Mouse (Mus musculus): ENCODE data around the gene Kctd20.

Gene Kctd20

GRCm38 (mm10) chr17:28931436-28932211, 20.1 kb upstream of the Kctd20 start:
- peak; percentile 64 for DNase-seq (ENCODE audit: low read depth, low spot score)

GRCm38 (mm10) chr17:28932274-28932673, 19.5 kb upstream of the Kctd20 start:
- no peak for DNase-seq (ENCODE audit: low read depth, low spot score)

GRCm38 (mm10) chr17:28934120-28934916, 17.4 kb upstream of the Kctd20 start:
- no peak for DNase-seq (ENCODE audit: low read depth, low spot score)

- DNase-seq (ENCODE audit: low read depth, low spot score), result no peak
These were observed 15.6 kb upstream of the Kctd20 start for GRCm38 (mm10) chr17:28936133-28936532.

GRCm38 (mm10) chr17:28936622-28937345, 15.0 kb upstream of the Kctd20 start:
- no peak for DNase-seq (ENCODE audit: low read depth, low spot score)

GRCm38 (mm10) chr17:28940776-28941555, 10.8 kb upstream of the Kctd20 start:
- DNase-seq (ENCODE audit: low read depth, low spot score), result no peak

- DNase-seq (ENCODE audit: low read depth, low spot score), result peak; percentile 94
These were observed 9.6 kb upstream of the Kctd20 start for GRCm38 (mm10) chr17:28942101-28942500.

GRCm38 (mm10) chr17:28943740-28944139, 8.0 kb upstream of the Kctd20 start, which contains the start of gene Pxt1:
Gene Pxt1 (minus strand): TSS chr17:28943840.
- DNase-seq (ENCODE audit: low read depth, low spot score), result no peak

GRCm38 (mm10) chr17:28944481-28944880, 7.3 kb upstream of the Kctd20 start:
- DNase-seq (ENCODE audit: low read depth, low spot score), result no peak

GRCm38 (mm10) chr17:28947011-28947939, 4.5 kb upstream of the Kctd20 start:
- peak; percentile 57 for DNase-seq (ENCODE audit: low read depth, low spot score)

- no peak for DNase-seq (ENCODE audit: low read depth, low spot score)
These were observed 3.1 kb upstream of the Kctd20 start for GRCm38 (mm10) chr17:28948661-28949060.

GRCm38 (mm10) chr17:28950751-28951150, 999 bp upstream of the Kctd20 start:
- no peak for DNase-seq (ENCODE audit: low read depth, low spot score)

- DNase-seq (ENCODE audit: low read depth, low spot score), result no peak
These were observed 1.5 kb downstream of the Kctd20 start for GRCm38 (mm10) chr17:28953251-28953650.

GRCm38 (mm10) chr17:28954416-28954815, 2.7 kb downstream of the Kctd20 start:
- no peak for DNase-seq (ENCODE audit: low read depth, low spot score)

- DNase-seq (ENCODE audit: low read depth, low spot score), result no peak
These were observed 8.8 kb downstream of the Kctd20 start for GRCm38 (mm10) chr17:28960597-28960996.

- DNase-seq (ENCODE audit: low read depth, low spot score), result no peak
These were observed 9.8 kb downstream of the Kctd20 start for GRCm38 (mm10) chr17:28961596-28961995.

- DNase-seq (ENCODE audit: low read depth, low spot score), result no peak
These were observed 15.4 kb downstream of the Kctd20 start for GRCm38 (mm10) chr17:28967021-28967610.

GRCm38 (mm10) chr17:28970122-28970521, 18.4 kb downstream of the Kctd20 start:
- DNase-seq (ENCODE audit: low read depth, low spot score), result no peak

GRCm38 (mm10) chr17:28979091-28979490, 27.3 kb downstream of the Kctd20 start:
- DNase-seq (ENCODE audit: low read depth, low spot score), result no peak

GRCm38 (mm10) chr17:28981081-28981480, 29.3 kb downstream of the Kctd20 start:
- DNase-seq (ENCODE audit: low read depth, low spot score), result peak; percentile 47
